Mouse (Mus musculus): ENCODE measurements around the gene Fthl17d. TPM values are rescaled to one million over a fixed set of nuclear protein-coding genes. Genes with fewer than 3 reads are reported as not detected.
"Not testable (repeated sequence)": the region's sequence is repeated elsewhere in the genome, so short reads cannot be mapped to it uniquely, and the experiment has no call there.

The Fthl17d gene
- total RNA-seq (2015; ENCODE audit: low replicate concordance) (not detected in 2 replicates), total RNA-seq (2017; ENCODE audit: low replicate concordance) (not detected in 2 replicates)

GRCm38 (mm10) chrX:8986655-8987054 lies at the start of gene Fthl17d:
Fthl17d (minus strand) TSS chrX:8986755.
- ATAC-seq (replicated peaks; ENCODE audit: low FRiP score, poor library complexity, severe bottlenecking): not testable (repeated sequence)

DNA sequence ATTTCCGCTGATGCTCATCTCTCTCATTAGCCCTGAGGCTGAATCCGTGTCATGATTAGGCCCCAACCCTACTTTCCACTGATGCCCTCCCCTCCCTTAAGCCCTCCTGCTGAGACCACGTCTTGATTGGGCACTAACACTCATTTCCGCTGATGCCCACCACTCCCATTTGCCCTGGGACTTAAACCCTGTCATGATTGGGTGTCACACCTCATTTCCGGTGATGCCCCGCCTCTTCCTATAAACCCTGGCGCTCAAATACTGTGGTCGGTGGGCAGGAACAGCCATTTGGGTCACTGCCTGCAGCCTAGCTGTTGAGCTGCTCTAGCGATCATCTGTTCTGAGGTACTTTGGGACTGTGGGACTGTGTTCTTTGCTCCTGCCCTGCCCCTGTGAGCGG lies 46.6 kb upstream of the Fthl17d start, which contains the start of gene Fthl17e:
TSS of gene Fthl17e (plus strand) at position 301 of the 400 bp plus-strand sequence.
- ATAC-seq (replicated peaks; ENCODE audit: low FRiP score, poor library complexity, severe bottlenecking): not testable (repeated sequence)

GRCm38 (mm10) chrX:9019481-9019880 lies 32.9 kb upstream of the Fthl17d start:
- no peak for ATAC-seq (replicated peaks; ENCODE audit: low FRiP score, poor library complexity, severe bottlenecking)

GRCm38 (mm10) chrX:9016079-9016478 lies 29.5 kb upstream of the Fthl17d start:
- ATAC-seq (replicated peaks; ENCODE audit: low FRiP score, poor library complexity, severe bottlenecking): no peak

DNA sequence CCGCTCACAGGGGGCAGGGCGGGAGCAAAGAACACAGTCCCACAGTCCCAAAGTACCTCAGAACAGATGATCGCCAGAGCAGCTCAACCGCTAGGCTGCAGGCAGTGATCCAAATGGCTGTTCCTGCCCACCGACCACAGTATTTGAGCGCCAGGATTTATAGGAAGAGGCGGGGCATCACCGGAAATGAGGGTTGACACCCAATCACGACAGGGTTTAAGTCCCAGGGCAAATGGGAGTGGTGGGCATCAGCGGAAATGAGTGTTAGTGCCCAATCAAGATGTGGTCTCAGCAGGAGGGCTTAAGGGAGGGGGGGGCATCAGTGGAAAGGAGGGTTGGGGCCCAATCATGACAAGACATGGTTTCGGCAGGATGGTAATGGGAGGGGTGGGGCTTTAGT lies 10.1 kb downstream of the Fthl17d start, which contains the start of gene Fthl17c:
TSS of gene Fthl17c (minus strand) at position 101 of the 400 bp plus-strand sequence.
- ATAC-seq (replicated peaks; ENCODE audit: low FRiP score, poor library complexity, severe bottlenecking): not testable (repeated sequence)

DNA sequence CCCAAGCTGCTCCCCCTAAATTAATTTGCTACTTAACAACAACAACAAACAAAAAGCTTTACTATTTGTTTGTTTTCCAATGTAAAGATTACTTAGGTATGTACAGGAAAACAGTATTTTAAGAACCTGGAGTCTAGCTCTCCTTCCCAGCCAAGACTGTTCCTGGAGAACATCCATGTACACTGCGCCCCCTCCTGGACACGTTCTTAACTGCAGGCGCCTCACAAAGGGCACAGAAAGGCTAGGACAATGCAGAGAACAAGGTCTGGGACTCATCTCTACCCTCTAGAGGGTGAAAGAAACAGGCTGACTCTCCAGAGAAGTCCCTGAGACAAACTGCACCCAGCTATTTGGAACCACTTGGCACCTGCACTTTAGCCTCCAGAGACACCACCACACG lies 21.9 kb downstream of the Fthl17d start:
- ATAC-seq (replicated peaks; ENCODE audit: low FRiP score, poor library complexity, severe bottlenecking): not testable (repeated sequence)

DNA sequence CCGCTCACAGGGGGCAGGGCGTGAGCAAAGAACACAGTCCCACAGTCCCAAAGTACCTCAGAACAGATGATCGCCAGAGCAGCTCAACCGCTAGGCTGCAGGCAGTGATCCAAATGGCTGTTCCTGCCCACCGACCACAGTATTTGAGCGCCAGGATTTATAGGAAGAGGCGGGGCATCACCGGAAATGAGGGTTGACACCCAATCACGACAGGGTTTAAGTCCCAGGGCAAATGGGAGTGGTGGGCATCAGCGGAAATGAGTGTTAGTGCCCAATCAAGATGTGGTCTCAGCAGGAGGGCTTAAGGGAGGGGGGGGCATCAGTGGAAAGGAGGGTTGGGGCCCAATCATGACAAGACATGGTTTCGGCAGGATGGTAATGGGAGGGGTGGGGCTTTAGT lies 23.7 kb downstream of the Fthl17d start, which contains the start of gene Fthl17b:
TSS of gene Fthl17b (minus strand) at position 101 of the 400 bp plus-strand sequence.
- ATAC-seq (replicated peaks; ENCODE audit: low FRiP score, poor library complexity, severe bottlenecking): not testable (repeated sequence)

DNA sequence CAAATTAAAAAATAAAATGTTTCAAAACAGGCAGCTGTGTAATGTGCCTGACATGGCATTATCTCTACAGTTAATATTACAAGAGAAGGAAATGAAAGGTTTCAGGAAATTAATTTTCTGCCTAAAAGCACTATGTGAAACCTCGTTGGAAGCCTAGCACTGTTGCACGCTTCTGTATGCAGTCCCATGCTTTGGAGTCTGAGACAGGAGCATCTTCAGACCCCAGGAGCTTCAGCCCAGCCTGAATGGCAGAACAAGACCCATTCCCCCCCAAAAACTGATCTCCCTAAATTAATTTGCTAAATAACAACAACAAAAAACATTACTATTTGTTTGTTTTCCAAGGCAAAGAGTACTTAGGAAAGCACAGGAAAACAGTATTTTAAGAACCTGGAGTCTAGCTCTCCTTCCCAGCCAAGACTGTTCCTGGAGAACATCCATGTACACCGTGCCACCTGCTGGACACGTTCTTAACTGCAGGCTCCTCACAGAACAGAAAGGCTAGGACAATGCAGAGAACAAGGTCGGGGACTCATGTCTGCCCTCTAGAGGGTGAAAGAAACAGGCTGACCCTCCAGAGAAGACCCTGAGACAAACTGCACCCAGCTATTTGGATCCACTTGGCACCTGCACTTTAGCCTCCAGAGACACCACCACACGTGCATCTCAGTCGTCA lies 38.3 kb downstream of the Fthl17d start:
- ATAC-seq (replicated peaks; ENCODE audit: low FRiP score, poor library complexity, severe bottlenecking): not testable (repeated sequence)

DNA sequence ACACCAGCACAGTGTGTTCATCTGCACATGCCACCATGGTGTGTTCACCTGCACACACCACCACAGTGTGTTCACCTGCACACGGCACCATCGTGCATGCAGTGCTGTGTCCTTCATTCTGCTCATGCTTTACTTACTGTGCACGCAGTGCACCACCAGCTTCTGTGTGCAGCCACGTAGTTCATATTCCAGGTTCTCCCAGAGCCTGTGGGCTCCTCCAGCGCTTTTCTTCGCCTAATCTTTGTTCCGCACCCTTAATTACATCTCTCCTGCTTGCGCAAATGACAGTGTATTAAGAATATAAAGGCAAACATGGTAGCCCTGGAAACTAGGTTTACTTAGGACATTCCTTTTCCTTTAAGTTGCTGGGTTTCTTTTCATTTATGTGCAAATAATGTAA lies 42.5 kb downstream of the Fthl17d start:
- no peak for ATAC-seq (replicated peaks; ENCODE audit: low FRiP score, poor library complexity, severe bottlenecking)

Other genes starting within 250 kb of the Fthl17d start
- not detected in 2 replicates for gene Ssx9, start 238.3 kb downstream of the Fthl17d start, total RNA-seq (2015; ENCODE audit: low replicate concordance)
- not detected in 2 replicates for gene Ssx9, start 238.3 kb downstream of the Fthl17d start, total RNA-seq (2017; ENCODE audit: low replicate concordance)
- gene Ssxb5, start 183.1 kb downstream of the Fthl17d start, total RNA-seq (2015; ENCODE audit: low replicate concordance): not detected in 2 replicates
- gene Ssxb5, start 183.1 kb downstream of the Fthl17d start, total RNA-seq (2017; ENCODE audit: low replicate concordance): not detected in 2 replicates
- gene Gm6592, start 142.8 kb downstream of the Fthl17d start, total RNA-seq (2015; ENCODE audit: low replicate concordance): not detected in 2 replicates
- gene Gm6592, start 142.8 kb downstream of the Fthl17d start, total RNA-seq (2017; ENCODE audit: low replicate concordance): not detected in 2 replicates
- gene Gm5751, start 112.5 kb downstream of the Fthl17d start, total RNA-seq (2015; ENCODE audit: low replicate concordance): not detected in 2 replicates
- gene Gm5751, start 112.5 kb downstream of the Fthl17d start, total RNA-seq (2017; ENCODE audit: low replicate concordance): not detected in 2 replicates
- gene B630019K06Rik, start 94.4 kb downstream of the Fthl17d start, total RNA-seq (2015; ENCODE audit: low replicate concordance): not detected in 2 replicates
- gene B630019K06Rik, start 94.4 kb downstream of the Fthl17d start, total RNA-seq (2017; ENCODE audit: low replicate concordance): not detected in 2 replicates
- not detected in 2 replicates for gene Fthl17b, start 23.8 kb downstream of the Fthl17d start, total RNA-seq (2015; ENCODE audit: low replicate concordance)
- gene Fthl17b, start 23.8 kb downstream of the Fthl17d start, total RNA-seq (2017; ENCODE audit: low replicate concordance): not detected in 2 replicates
- gene Fthl17c, start 10.2 kb downstream of the Fthl17d start, total RNA-seq (2015; ENCODE audit: low replicate concordance): not detected in 2 replicates
- not detected in 2 replicates for gene Fthl17c, start 10.2 kb downstream of the Fthl17d start, total RNA-seq (2017; ENCODE audit: low replicate concordance)
- not detected in 2 replicates for gene Fthl17e, start 46.7 kb upstream of the Fthl17d start, total RNA-seq (2015; ENCODE audit: low replicate concordance)
- gene Fthl17e, start 46.7 kb upstream of the Fthl17d start, total RNA-seq (2017; ENCODE audit: low replicate concordance): not detected in 2 replicates
- gene Fthl17f, start 76.3 kb upstream of the Fthl17d start, total RNA-seq (2015; ENCODE audit: low replicate concordance): not detected in 2 replicates
- not detected in 2 replicates for gene Fthl17f, start 76.3 kb upstream of the Fthl17d start, total RNA-seq (2017; ENCODE audit: low replicate concordance)
- gene 4930402K13Rik, start 117.8 kb upstream of the Fthl17d start, total RNA-seq (2015; ENCODE audit: low replicate concordance): not detected in 2 replicates
- not detected in 2 replicates for gene 4930402K13Rik, start 117.8 kb upstream of the Fthl17d start, total RNA-seq (2017; ENCODE audit: low replicate concordance)
- not detected in 2 replicates for gene Lancl3, start 213.1 kb upstream of the Fthl17d start, total RNA-seq (2015; ENCODE audit: low replicate concordance)
- gene Lancl3, start 213.1 kb upstream of the Fthl17d start, total RNA-seq (2017; ENCODE audit: low replicate concordance): 0.60 and 0.70 TPM in 2 replicates